Mouse (Mus musculus) right cerebral cortex, adult 2 months (tissue): ENCODE results near the gene Cfap61.
A peak's percentile ranks its signal among the peaks of the same experiment; 100 is the strongest.

ENCODE experiments used
- DNase-seq, 2 experiments: peaks; one replicate each; pipeline ENCODE4 v3.0.0; 2021 to 2022; ENCODE audit warnings: low spot score in 2 of 2

Gene Cfap61

DNA sequence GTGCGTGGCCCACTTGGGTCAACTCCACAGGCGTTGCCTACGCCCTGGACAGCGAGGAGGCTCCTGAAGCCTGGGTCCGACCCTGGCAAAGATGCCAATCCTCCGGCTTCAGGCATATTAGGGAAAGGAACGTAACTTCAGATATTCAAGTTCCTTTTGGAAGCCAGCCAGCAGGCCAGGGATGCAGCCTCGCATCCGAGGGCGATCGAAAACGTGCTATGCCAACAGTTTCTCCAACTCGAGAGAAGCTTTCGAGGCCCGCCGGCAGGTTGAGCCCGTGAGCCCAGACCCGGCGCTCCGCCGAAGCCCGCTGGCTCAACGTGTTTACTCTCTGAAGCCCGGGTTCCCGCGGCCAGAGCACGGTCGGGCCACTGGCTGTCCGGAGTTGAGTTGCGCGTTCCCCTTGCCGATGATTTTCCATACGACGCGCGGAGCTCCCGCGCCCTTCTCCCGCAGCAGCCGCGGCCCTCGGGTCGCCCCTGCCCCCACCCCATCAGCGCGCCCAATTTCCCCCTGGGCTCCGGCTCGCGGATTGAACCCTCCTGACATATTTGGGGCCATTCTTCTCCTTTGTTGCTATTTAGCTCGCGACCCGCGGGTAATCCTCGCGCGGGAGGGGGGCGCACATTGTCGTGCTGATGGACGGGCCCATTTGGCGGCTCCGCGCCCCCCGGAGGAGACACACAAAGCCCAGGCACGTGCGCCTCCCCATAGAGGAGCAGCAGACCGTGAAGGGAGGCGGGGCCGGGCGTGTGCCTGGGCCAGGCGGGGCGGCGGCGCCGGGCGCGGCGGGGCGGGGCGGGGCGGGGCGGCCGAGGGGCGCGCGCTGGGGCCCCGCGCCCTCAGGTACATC lies 286.7 kb downstream of the Cfap61 start, which contains the start of gene Insm1:
TSS of gene Insm1 (plus strand) at position 846 of the 853 bp plus-strand sequence.
- peak; percentile 54 to 55 for DNase-seq

GRCm38 (mm10) chr2:146221929-146222278 lies 287.3 kb downstream of the Cfap61 start:
- DNase-seq, result peak; percentile 37 to 45

- DNase-seq, result peak in 1 of 2 experiments; percentile 32
Observed at GRCm38 (mm10) chr2:146222279-146223175, 287.9 kb downstream of the Cfap61 start.

- DNase-seq, result peak in 1 of 2 experiments; percentile 37
Observed at GRCm38 (mm10) chr2:146223176-146223905, 288.8 kb downstream of the Cfap61 start.

- DNase-seq, result no peak
Observed at GRCm38 (mm10) chr2:146224141-146224540, 289.6 kb downstream of the Cfap61 start.

GRCm38 (mm10) chr2:146225818-146226217 lies 291.2 kb downstream of the Cfap61 start:
- DNase-seq, result no peak

GRCm38 (mm10) chr2:146226484-146226883 lies 291.9 kb downstream of the Cfap61 start:
- DNase-seq, result no peak

DNA sequence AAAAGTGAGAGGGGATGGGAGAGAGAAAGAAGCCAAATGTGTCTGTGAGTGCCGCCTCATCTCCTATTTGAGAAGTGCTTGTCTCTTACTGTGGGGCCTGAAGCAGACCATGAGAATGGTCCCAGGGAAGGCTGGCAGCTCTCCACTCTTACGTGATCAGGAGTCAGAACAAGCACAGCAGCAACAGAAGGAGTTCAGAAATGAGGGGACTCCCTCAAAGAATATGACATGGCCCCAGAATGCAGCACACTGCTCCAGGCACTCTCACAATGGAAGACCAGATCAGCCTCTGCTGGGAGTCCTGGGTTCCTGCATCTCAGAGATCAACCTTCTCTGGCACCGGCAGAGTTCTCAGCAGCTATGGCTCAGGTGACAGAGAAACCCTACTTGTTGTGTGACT lies 293.1 kb downstream of the Cfap61 start:
- no peak for DNase-seq

DNA sequence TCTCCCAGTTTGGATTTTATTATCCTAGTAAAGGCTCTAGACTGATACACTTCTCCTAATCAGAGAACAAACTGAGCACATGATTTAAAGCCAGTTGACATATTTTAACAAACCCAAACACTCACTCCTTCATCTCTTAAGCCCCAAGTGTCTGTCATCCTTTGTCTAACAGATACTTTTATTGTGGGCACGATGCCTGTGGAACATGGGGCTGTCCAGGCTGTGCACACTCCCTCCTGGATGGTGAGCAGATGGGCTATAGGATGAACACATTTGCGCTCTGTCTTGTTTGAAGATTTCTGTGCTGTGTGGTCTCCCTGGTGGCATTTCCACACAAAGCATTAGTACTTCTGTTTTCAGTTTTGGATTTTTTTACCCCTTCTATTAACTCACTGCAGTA lies 293.9 kb downstream of the Cfap61 start:
- no peak for DNase-seq

DNA sequence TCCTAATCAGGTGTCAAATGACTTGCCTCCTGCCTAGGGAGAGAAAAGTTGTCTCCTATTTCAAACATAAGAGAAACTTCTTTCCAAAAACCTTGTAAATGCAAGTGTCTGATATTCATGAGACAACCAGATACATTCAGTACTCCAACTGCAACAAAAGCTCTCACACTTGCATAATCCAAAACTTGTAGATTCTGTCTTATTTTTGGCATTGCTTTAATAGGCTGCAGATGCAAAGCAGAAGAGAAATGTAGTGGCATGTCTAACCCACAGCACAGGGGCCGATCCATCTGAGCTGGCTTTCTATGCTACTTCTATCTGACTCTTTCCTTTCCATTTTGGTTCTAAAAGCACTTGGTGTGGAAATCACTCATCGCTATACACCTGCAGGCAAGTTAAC lies 296.9 kb downstream of the Cfap61 start:
- DNase-seq, result no peak

- DNase-seq, result no peak
Observed at GRCm38 (mm10) chr2:146239196-146239747, 304.7 kb downstream of the Cfap61 start.

DNA sequence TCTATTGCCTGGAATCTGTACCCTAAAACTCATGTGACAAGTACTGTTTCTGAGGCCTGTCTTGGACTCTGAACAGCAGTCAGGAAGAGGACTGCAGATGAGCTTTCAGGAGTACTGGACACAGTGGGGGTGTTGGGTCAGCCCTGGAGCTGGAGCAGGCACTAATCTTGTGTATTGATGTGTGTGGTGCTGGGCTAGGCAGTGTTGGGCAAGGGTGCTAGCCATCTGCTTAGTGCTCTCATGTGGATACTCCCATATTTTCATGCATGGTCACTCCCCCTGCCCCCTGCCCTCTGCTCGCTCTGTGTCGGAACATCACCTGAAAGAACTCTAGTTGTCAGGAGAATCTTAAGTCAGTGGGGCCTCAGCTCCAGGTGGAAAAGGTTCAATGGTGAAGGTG lies 309.5 kb downstream of the Cfap61 start:
- DNase-seq, result no peak

GRCm38 (mm10) chr2:146245401-146245800 lies 310.8 kb downstream of the Cfap61 start:
- no peak for DNase-seq

- DNase-seq, result peak; percentile 37 to 52
Observed at GRCm38 (mm10) chr2:146246409-146247075, 312.0 kb downstream of the Cfap61 start.

GRCm38 (mm10) chr2:146247576-146247975 lies 313.0 kb downstream of the Cfap61 start:
- DNase-seq, result no peak

DNA sequence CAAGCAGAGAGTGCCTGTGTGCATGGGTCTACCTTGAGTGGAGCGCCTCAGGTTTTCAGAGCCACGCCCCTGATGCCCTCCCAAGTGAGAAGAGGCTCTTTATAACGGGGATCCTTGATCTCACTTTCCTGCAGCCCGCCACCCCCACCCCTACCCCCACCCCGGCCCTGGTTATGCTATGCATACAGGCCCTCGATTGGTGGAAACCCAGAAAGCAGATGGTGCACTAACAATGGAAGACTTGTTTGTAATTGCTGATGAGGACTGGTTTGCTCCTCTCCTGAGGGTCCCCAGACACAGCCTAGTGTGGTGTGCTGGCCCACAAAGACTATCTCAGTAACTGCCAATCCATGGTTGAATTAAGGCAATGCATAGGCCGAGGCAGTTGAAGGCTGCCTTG lies 314.4 kb downstream of the Cfap61 start:
- no peak for DNase-seq

DNA sequence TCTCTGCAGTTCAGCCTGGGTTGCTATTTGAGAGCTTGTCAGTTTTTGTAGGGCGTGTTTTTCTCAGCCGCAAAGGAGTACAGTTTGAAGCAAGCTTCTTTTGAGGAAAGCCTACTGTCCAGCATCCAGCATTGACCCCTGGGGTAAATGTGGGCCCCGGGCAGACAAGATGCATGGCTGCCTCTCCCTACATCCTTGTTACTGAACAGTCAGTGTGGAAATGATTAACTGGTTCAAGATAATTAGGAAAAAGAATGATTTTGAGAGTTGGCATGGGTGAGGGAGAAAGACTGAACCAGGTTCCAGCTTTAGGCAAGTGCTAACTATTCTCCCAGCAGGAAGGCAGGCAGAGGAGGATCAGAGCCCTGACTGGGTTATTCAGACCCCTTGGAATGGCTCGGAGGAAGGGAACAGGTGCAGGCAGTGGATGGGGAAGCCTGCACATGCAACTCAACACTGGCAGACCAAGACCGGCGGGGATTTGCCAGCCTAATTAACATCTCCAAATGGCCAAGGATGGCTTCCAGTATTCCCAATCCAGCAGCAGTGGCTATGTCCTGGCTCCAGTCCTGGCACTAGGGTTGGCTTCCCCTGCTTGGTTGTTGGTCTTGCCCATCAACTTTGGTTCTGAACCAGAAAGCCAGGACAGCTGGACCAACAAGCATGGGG lies 315.8 kb downstream of the Cfap61 start:
- no peak for DNase-seq

- DNase-seq, result no peak
Observed at GRCm38 (mm10) chr2:146254387-146254786, 319.8 kb downstream of the Cfap61 start.

DNA sequence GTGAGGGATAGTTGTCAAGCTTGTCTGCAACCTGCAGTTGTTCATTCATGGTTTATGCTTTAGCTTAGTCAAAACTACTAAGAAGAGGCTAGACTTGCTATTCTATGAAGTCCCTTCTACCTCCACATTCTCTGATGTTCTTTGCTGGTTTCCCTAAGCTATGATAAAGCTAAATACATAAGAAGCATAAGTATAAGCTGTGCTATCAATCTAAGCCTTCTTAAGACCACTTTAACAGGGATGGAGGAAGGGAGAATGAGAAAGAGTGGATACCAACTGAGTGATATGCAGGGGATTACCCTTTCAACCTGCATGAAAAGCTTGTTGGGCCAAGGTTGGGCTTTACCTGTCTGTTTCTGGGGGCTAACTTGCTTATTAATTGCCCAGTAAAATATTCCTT lies 321.1 kb downstream of the Cfap61 start:
- no peak for DNase-seq

DNA sequence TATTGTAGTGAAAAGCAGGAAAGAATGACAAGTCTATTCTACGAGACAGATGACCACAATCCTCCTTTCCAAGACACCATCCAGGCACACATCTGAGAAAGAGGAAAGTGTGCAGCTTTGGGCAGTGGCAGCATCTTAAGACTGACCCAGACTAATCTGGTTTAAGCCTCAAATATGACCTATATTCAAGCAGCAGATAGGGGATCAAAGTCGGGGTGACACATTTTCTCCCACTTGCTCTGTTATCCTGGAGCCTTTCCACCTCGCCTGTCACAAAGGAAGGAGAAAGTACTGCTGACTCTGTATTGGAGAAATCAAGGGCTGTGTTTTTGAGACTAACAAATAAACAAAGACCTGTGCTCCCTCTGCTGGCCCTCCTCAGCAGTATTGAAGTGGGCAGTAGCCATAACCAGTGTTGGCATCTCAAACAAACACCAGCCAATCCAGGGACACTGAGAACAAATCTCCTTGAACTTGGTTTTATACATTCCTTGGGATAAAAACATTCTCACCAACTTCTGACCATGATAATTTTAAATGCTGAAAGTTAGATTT lies 321.8 kb downstream of the Cfap61 start:
- DNase-seq, result peak in 1 of 2 experiments; percentile 24
